Mouse (Mus musculus) brain, embryonic 14.5 days (tissue): ENCODE results near the gene 3110082I17Rik. TPM values are rescaled to one million over a fixed set of nuclear protein-coding genes. Genes with fewer than 3 reads are reported as not detected.

Experiments
- DNase-seq: peaks from one replicate; pipeline ENCODE4 v3.0.0-alpha.2; 2011; ENCODE audit warnings: low read depth
- CTCF ChIP-seq: fragments of 200-500 bp; IDR thresholded peaks from 2 replicates; pipeline ENCODE4 v1.5.1; 2012; ENCODE audit warnings: inconsistent platforms, mild to moderate bottlenecking, moderate library complexity, borderline replicate concordance; ENCODE audit not compliant: insufficient read depth, insufficient read length; ENCODE audit errors: extremely low read depth
- POLR2A ChIP-seq: fragments of 200-500 bp; IDR thresholded peaks from 2 replicates; pipeline ENCODE4 v1.6.1; 2012; ENCODE audit warnings: mild to moderate bottlenecking, inconsistent platforms, borderline replicate concordance; ENCODE audit not compliant: poor library complexity, insufficient read depth, insufficient read length, severe bottlenecking; ENCODE audit errors: extremely low read depth
- polyA plus RNA-seq: library from polyadenylated mRNA; depleted of rRNA; stranded (reverse); fragments of >200 nt; gene quantifications from 2 replicates; pipeline ENCODE4 v1.2.3, GENCODE M21; 2012; rRNA removed

3110082I17Rik gene
- polyA plus RNA-seq, 1 experiment = 12.3 TPM

GRCm38 (mm10) chr5:139321331-139321730 is 139.0 kb downstream of the 3110082I17Rik start:
- DNase-seq = no peak
- TF ChIP-seq POLR2A (no peak), CTCF (no peak)

DNA sequence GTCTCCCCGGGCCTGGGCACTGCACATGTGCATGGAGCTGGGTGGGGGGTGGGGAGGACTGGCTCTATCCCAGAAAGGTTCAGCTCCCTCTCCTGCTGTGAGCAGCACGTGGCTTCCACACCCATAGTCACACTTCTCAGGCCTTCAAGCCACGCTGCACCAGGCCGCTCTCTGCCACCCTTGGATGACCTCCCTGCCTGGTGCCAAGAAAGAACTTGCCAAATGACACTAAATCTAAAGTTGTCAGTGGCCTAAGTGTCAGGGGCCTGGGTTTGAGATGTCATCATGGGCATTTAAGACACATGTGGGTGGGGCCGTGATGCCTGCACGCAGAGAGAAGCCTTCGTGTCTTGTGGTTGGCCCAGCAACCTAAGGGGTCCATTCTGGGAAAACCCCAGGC is 139.9 kb downstream of the 3110082I17Rik start:
- no peak for DNase-seq
- TF ChIP-seq CTCF (no peak), POLR2A (no peak)

DNA sequence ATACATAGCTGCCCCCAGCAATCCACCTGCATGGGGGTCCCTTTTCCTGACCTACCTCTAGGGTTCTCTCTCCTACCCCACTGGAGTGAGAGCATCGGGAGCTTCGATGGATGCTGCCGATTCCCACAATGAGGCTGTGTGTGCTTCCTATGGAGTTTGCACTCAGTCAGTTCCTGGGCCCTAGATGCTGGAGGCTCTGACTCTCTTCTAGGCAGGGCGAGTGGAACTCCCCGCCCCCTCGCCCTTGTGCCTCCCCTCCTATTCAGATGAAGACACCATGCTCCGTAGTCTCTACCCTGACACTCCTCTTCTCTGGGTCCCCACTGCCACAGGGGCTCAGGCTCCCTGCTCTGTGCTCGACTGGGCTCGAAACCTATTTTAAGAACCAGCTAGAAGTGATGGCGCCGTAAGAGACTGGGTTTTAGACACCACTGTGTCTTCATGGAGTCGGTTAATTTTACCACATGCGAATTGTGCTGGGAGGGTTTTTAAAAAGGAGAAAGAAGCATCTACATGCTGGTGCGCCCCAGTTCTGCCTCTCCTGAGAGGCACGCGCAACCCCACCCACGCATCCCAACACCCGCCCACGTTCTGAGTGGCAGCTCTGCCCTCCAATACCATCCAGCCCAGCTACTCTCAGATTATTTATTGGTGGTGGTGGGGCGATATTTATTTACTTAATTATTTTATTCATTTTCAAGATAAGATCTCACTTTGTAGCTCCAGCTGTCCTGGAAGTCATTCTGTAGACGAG is 142.4 kb downstream of the 3110082I17Rik start:
- TF ChIP-seq CTCF (no peak), POLR2A (no peak)
- no peak for DNase-seq

- DNase-seq = no peak
- TF ChIP-seq CTCF (no peak), POLR2A (no peak)
Observed at GRCm38 (mm10) chr5:139316982-139317675, 143.2 kb downstream of the 3110082I17Rik start.

GRCm38 (mm10) chr5:139314941-139315642 is 145.2 kb downstream of the 3110082I17Rik start:
- TF ChIP-seq CTCF (no peak), POLR2A (no peak)
- no peak for DNase-seq

GRCm38 (mm10) chr5:139313536-139313935 is 146.8 kb downstream of the 3110082I17Rik start:
- TF ChIP-seq POLR2A (no peak), CTCF (no peak)
- no peak for DNase-seq

GRCm38 (mm10) chr5:139311822-139312221 is 148.5 kb downstream of the 3110082I17Rik start:
- no peak for TF ChIP-seq POLR2A
- TF ChIP-seq CTCF = no peak
- DNase-seq = no peak

DNA sequence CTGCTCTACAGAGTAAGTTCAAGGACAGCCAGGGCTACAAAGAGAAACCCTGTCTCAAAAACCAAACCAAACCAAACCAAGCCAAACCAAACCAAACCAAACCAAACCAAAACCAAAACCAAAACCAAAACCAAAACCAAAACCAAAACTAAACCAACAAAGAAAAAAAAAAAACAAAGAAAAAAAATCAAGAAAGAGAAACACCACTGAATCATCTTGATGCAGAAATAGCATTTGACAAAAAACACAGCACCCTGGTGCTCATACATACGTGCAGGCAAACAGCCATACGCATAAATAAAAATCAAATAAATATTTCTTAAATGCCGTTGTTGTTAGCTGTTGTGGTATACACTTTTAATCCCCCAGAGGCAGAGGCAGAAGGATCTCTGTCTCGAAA is 149.8 kb downstream of the 3110082I17Rik start:
- TF ChIP-seq CTCF (no peak), POLR2A (no peak)
- no peak for DNase-seq

DNA sequence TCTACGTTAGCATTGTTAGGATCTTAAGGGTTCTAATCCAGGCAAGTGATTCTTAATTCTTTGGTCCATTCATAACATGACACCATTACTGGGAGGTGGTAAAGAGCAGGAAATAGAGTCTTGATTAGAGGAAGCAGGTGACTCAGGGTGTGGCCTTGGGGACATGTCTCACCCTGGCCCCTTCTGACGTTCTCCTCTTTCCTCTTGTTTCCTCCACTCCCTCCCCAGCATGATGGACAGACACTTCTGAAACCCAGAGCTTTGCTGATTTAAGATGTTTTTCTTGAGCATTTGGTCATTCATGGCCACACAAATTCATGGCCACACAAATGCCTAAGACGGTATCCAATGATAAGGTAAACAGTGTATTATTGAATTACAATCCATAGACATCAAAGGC is 150.4 kb downstream of the 3110082I17Rik start:
- no peak for TF ChIP-seq POLR2A
- TF ChIP-seq CTCF = no peak

More for the DNA sequence above, 150.4 kb downstream of the 3110082I17Rik start:
- DNase-seq = no peak

Other genes starting within 250 kb of the 3110082I17Rik start
- 93.2 and 122 TPM in 2 replicates for gene Get4, start 208.2 kb downstream of the 3110082I17Rik start, polyA plus RNA-seq
- 40.8 and 66.4 TPM in 2 replicates for gene Adap1, start 134.9 kb downstream of the 3110082I17Rik start, polyA plus RNA-seq
- 123 and 149 TPM in 2 replicates for gene Cox19, start 109.1 kb downstream of the 3110082I17Rik start, polyA plus RNA-seq
- gene Cyp2w1, start 107.9 kb downstream of the 3110082I17Rik start, polyA plus RNA-seq = 1.7 and 2.4 TPM in 2 replicates
- gene Gpr146, start 82.8 kb downstream of the 3110082I17Rik start, polyA plus RNA-seq = 1.5 and 2.0 TPM in 2 replicates
- gene C130050O18Rik, start 55.2 kb downstream of the 3110082I17Rik start, polyA plus RNA-seq = 0.20 and 0.33 TPM in 2 replicates
- 6.5 and 6.8 TPM in 2 replicates for gene Gper1, start 37.4 kb downstream of the 3110082I17Rik start, polyA plus RNA-seq
- 21.2 and 28.0 TPM in 2 replicates for gene Zfand2a, start 24.0 kb upstream of the 3110082I17Rik start, polyA plus RNA-seq
- gene Uncx, start 83.0 kb upstream of the 3110082I17Rik start, polyA plus RNA-seq = 26.5 and 42.0 TPM in 2 replicates